Mouse (Mus musculus) MEL (cell line): ENCODE measurements around the gene Arrb1.

Experiments
- CHD2 ChIP-seq: IDR thresholded peaks from 2 replicates; pipeline ENCODE4 v1.6.1; 2011; ENCODE audit warnings: low read length, improper control_type of control experiment
- CTCF ChIP-seq, 3 experiments: IDR thresholded peaks in 2 of 3; conservative IDR thresholded peaks in 1 of 3; 2 replicates each; pipeline ENCODE4 v1.5.1; 2011 to 2012; ENCODE audit warnings: low read length in 3 of 3, low read depth in 2 of 3, mild to moderate bottlenecking in 2 of 3, improper control_type of control experiment in 1 of 3, inconsistent platforms in 1 of 3, mixed read lengths in 1 of 3, moderate library complexity in 1 of 3; ENCODE audit not compliant: control insufficient read depth in 1 of 3, insufficient read depth in 1 of 3, poor library complexity in 1 of 3, severe bottlenecking in 1 of 3
- E2F4 ChIP-seq: IDR thresholded peaks from 2 replicates; pipeline ENCODE4 v1.6.1; 2011; ENCODE audit warnings: low read depth, low read length, improper control_type of control experiment, borderline replicate concordance
- EP300 ChIP-seq, 2 experiments: IDR thresholded peaks; 2 replicates each; pipeline ENCODE4 v1.6.1; 2011; ENCODE audit warnings: improper control_type of control experiment in 2 of 2, low read length in 2 of 2, low read depth in 1 of 2, mild to moderate bottlenecking in 1 of 2
- HCFC1 ChIP-seq: IDR thresholded peaks from 2 replicates; pipeline ENCODE4 v1.6.1; 2012; ENCODE audit warnings: low read depth, mild to moderate bottlenecking, inconsistent platforms, low read length, improper control_type of control experiment, moderate library complexity
- KAT2A ChIP-seq: conservative IDR thresholded peaks from 2 replicates; pipeline ENCODE4 v1.6.1; 2012; ENCODE audit warnings: low read depth, low read length, improper control_type of control experiment, inconsistent platforms
- MYB ChIP-seq: IDR thresholded peaks from 2 replicates; pipeline ENCODE4 v1.6.1; 2011; ENCODE audit warnings: mild to moderate bottlenecking, low read depth, low read length, improper control_type of control experiment
- MYC ChIP-seq: IDR thresholded peaks from 2 replicates; pipeline ENCODE4 v1.6.1; 2011; ENCODE audit warnings: low read depth, mild to moderate bottlenecking, low read length, improper control_type of control experiment, moderate library complexity
- NELFE ChIP-seq: IDR thresholded peaks from 2 replicates; pipeline ENCODE4 v1.6.1; 2011; ENCODE audit warnings: low read depth, low read length, improper control_type of control experiment
- POLR2A ChIP-seq, 2 experiments: IDR thresholded peaks; 2 replicates each; pipeline ENCODE4 v1.6.1; 2011 to 2012; ENCODE audit warnings: low read length in 2 of 2, mild to moderate bottlenecking in 2 of 2, control low read depth in 1 of 2, improper control_type of control experiment in 1 of 2, low read depth in 1 of 2, moderate library complexity in 1 of 2; ENCODE audit not compliant: control insufficient read depth in 1 of 2, insufficient read depth in 1 of 2, poor library complexity in 1 of 2
- RCOR1 ChIP-seq: IDR thresholded peaks from 2 replicates; pipeline ENCODE4 v1.6.1; 2012; ENCODE audit warnings: low read depth, mild to moderate bottlenecking, inconsistent platforms, low read length, improper control_type of control experiment
- SMC3 ChIP-seq: IDR thresholded peaks from 2 replicates; pipeline ENCODE4 v1.6.1; 2011; ENCODE audit warnings: low read depth, low read length, improper control_type of control experiment
- USF1 ChIP-seq: IDR thresholded peaks from 2 replicates; pipeline ENCODE4 v1.6.1; 2014; ENCODE audit warnings: low read depth, mild to moderate bottlenecking, inconsistent platforms, low read length, improper control_type of control experiment, moderate library complexity
- ZNF384 ChIP-seq: IDR thresholded peaks from 2 replicates; pipeline ENCODE4 v1.6.1; 2012; ENCODE audit warnings: low read depth, mild to moderate bottlenecking, inconsistent platforms, low read length, improper control_type of control experiment

DNA sequence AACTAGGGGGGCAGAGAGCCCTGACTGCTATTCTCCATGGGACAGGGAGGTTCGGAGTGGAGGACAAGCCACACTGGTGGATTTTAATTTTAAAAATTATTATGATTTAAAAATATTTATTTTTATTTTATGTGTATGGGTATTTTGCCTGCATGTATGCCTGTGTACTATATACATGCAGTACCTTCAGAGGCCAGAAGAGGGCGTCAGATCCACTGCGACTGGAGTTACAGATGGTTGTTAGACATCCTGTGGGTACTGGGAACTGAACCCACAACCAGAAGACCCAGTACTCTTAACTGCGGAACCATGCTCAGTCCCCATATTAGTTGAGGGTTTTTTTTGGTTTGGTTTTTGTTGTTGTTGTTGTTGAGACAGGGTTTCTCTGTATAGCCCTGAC is 63.5 kb downstream of the Arrb1 start:
- TF ChIP-seq CTCF (IDR thresholded peaks at IDR 0.05 in 2 of 3, conservative IDR thresholded peaks at IDR 0.05 in 1 of 3; ENCODE audit: control insufficient read depth in 1 of 3, insufficient read depth in 1 of 3, low read depth in 2 of 3, low read length in 3 of 3, poor library complexity in 1 of 3, severe bottlenecking in 1 of 3) = peak in 1 of 3 experiments; percentile 8; a peak in 2 of 6 replicates
- no peak for TF ChIP-seq NELFE
- no peak for TF ChIP-seq POLR2A (IDR thresholded peaks at IDR 0.05; ENCODE audit: control insufficient read depth in 1 of 2, insufficient read depth in 1 of 2, low read depth in 1 of 2, low read length in 2 of 2, poor library complexity in 1 of 2)
- TF ChIP-seq RCOR1 = no peak
- no peak for TF ChIP-seq SMC3
- TF ChIP-seq ZNF384 = no peak
- no peak for TF ChIP-seq USF1
- no peak for TF ChIP-seq EP300 (IDR thresholded peaks at IDR 0.05; ENCODE audit: low read depth in 1 of 2, low read length in 2 of 2)
- no peak for TF ChIP-seq E2F4
- TF ChIP-seq CHD2 = no peak
- no peak for TF ChIP-seq MYC
- no peak for TF ChIP-seq HCFC1
- TF ChIP-seq KAT2A = no peak
- no peak for TF ChIP-seq MYB
